Mouse (Mus musculus) stomach, postnatal 0 days (tissue): ENCODE measurements at regions not wholly inside any gene's neighbourhood (a gene's known extent, or its start where the extent isn't known, plus 50 kb on each side); places are given as distances from the start of the nearest gene placed in this dataset.

ENCODE experiments used
- CTCF ChIP-seq: IDR thresholded peaks from 2 replicates; pipeline ENCODE4 v1.5.1; 2016; ENCODE audit warnings: antibody characterized with exemption, low read depth, mild to moderate bottlenecking, moderate library complexity
- EP300 ChIP-seq: optimal IDR thresholded peaks from 2 replicates; pipeline ENCODE3; 2016; ENCODE audit warnings: antibody characterized with exemption

DNA sequence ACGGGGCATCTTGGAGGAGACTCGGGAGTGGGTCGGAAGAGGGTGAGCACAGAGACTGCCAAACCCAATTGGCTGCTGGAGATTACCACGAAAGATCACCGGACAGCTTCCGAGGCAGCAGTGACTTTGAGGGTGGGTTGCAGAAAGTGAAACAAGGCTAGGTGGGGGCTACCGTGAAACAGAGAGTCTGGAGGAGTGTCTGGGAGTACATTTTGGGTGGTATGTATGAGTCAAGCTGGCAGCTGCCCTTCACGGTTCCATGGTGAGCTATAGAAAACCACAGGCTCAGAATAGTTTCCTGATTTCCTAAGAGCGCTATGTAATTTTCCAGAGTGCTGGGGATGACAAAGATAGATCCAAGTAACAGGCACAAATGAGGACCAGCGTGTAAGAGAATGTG is 263.7 kb upstream of the Got2 start:
- TF ChIP-seq CTCF (no peak), EP300 (no peak)
